Mouse (Mus musculus): ENCODE data around the gene Purb.
"Not testable (repeated sequence)": the region's sequence is repeated elsewhere in the genome, so short reads cannot be mapped to it uniquely, and the experiment has no call there.

The Purb gene

GRCm38 (mm10) chr11:6443727-6444076 lies 32.0 kb downstream of the Purb start:
- no peak for DNase-seq

GRCm38 (mm10) chr11:6443102-6443501 lies 32.6 kb downstream of the Purb start:
- DNase-seq: no peak

- no peak for DNase-seq
Observed at GRCm38 (mm10) chr11:6442566-6442965, 33.2 kb downstream of the Purb start.

- no peak for DNase-seq
Observed at GRCm38 (mm10) chr11:6440171-6440570, 35.5 kb downstream of the Purb start.

- DNase-seq: no peak
Observed at GRCm38 (mm10) chr11:6437667-6438066, 38.0 kb downstream of the Purb start.

GRCm38 (mm10) chr11:6436442-6436841 lies 39.3 kb downstream of the Purb start:
- DNase-seq: no peak

- no peak for DNase-seq
Observed at GRCm38 (mm10) chr11:6430186-6430585, 45.5 kb downstream of the Purb start.

GRCm38 (mm10) chr11:6420722-6421350 lies 54.9 kb downstream of the Purb start:
- no peak for DNase-seq

- no peak for DNase-seq
Observed at GRCm38 (mm10) chr11:6420283-6420703, 55.4 kb downstream of the Purb start.

GRCm38 (mm10) chr11:6419156-6419555 lies 56.6 kb downstream of the Purb start:
- not testable (repeated sequence) for DNase-seq

GRCm38 (mm10) chr11:6418751-6419150 lies 57.0 kb downstream of the Purb start:
- no peak for DNase-seq

Measured in cerebellum, adult 11-12 months (tissue).